Mouse (Mus musculus) MEL (cell line): ENCODE data around the gene Haao. TPM values are rescaled to one million over a fixed set of nuclear protein-coding genes. Genes with fewer than 3 reads are reported as not detected.

Experiments
- DNase-seq: peaks from one replicate; pipeline ENCODE4 v3.0.0; 2011; ENCODE audit warnings: low read depth, low spot score
- H3K27ac ChIP-seq: 2 replicates; pipeline ENCODE4 v1.5.1; 2012; ENCODE audit warnings: low read depth, mild to moderate bottlenecking, control low read depth, low read length, moderate library complexity; ENCODE audit not compliant: control insufficient read depth
- H3K27me3 ChIP-seq, 2 experiments: fragments of 150-350 bp in 1 of 2; sonication (generic) in 1 of 2; 2 replicates each; pipeline ENCODE4 v1.6.1; 2012; ENCODE audit warnings: low read length in 2 of 2, mild to moderate bottlenecking in 2 of 2, improper control_type of control experiment in 1 of 2, moderate library complexity in 1 of 2; ENCODE audit not compliant: insufficient read depth in 2 of 2, control insufficient read depth in 1 of 2
- H3K36me3 ChIP-seq, 2 experiments: 2 replicates each; pipeline ENCODE4 v1.6.1; 2012 to 2014; ENCODE audit warnings: low read length in 2 of 2, improper control_type of control experiment in 1 of 2, inconsistent platforms in 1 of 2, mild to moderate bottlenecking in 1 of 2; ENCODE audit not compliant: insufficient read depth in 2 of 2, control insufficient read depth in 1 of 2
- H3K4me1 ChIP-seq, 2 experiments: fragments of 150-350 bp in 1 of 2; sonication (generic) in 1 of 2; 2 replicates each; pipeline ENCODE4 v1.6.1; 2012; ENCODE audit warnings: low read length in 2 of 2, improper control_type of control experiment in 1 of 2, mild to moderate bottlenecking in 1 of 2; ENCODE audit not compliant: insufficient read depth in 2 of 2, control insufficient read depth in 1 of 2
- H3K4me3 ChIP-seq, 2 experiments: fragments of 150-350 bp in 1 of 2; sonication (generic) in 1 of 2; 2 replicates each; pipeline ENCODE4 v1.5.1; 2012; ENCODE audit warnings: low read depth in 2 of 2, low read length in 2 of 2, mild to moderate bottlenecking in 2 of 2, moderate library complexity in 2 of 2, control low read depth in 1 of 2, improper control_type of control experiment in 1 of 2; ENCODE audit not compliant: control insufficient read depth in 1 of 2, insufficient read depth in 1 of 2
- H3K79me2 ChIP-seq: 2 replicates; pipeline ENCODE4 v1.6.1; 2012; ENCODE audit warnings: mild to moderate bottlenecking, low read length, moderate library complexity; ENCODE audit not compliant: control insufficient read depth, poor library complexity, insufficient read depth
- H3K9ac ChIP-seq: 2 replicates; pipeline ENCODE4 v1.6.1; 2012; ENCODE audit warnings: low read depth, mild to moderate bottlenecking, control low read depth, low read length, moderate library complexity; ENCODE audit not compliant: control insufficient read depth, poor library complexity, severe bottlenecking
- H3K9me3 ChIP-seq: fragments of 150-350 bp; sonication (generic); replicated peaks from 2 replicates; pipeline ENCODE4 v1.6.1; 2012; ENCODE audit warnings: mild to moderate bottlenecking, low read length, improper control_type of control experiment, moderate library complexity; ENCODE audit not compliant: insufficient read depth
- ELF1 ChIP-seq: IDR thresholded peaks from 2 replicates; pipeline ENCODE4 v1.6.1; 2014; ENCODE audit warnings: low read depth, mild to moderate bottlenecking, inconsistent platforms, low read length, improper control_type of control experiment, moderate library complexity
- HCFC1 ChIP-seq: IDR thresholded peaks from 2 replicates; pipeline ENCODE4 v1.6.1; 2012; ENCODE audit warnings: low read depth, mild to moderate bottlenecking, inconsistent platforms, low read length, improper control_type of control experiment, moderate library complexity
- JUND ChIP-seq: IDR thresholded peaks from 2 replicates; pipeline ENCODE4 v1.6.1; 2011; ENCODE audit warnings: low read depth, mild to moderate bottlenecking, improper control_type of control experiment, low read length
- KAT2A ChIP-seq: conservative IDR thresholded peaks from 2 replicates; pipeline ENCODE4 v1.6.1; 2012; ENCODE audit warnings: low read depth, low read length, improper control_type of control experiment, inconsistent platforms
- MAFK ChIP-seq: IDR thresholded peaks from 2 replicates; pipeline ENCODE4 v1.6.1; 2011; ENCODE audit warnings: low read depth, mild to moderate bottlenecking, low read length, improper control_type of control experiment, borderline replicate concordance
- MAX ChIP-seq: IDR thresholded peaks from 2 replicates; pipeline ENCODE4 v1.6.1; 2011; ENCODE audit warnings: low read length, improper control_type of control experiment
- MXI1 ChIP-seq: IDR thresholded peaks from 2 replicates; pipeline ENCODE4 v1.6.1; 2011; ENCODE audit warnings: mild to moderate bottlenecking, low read depth, low read length, improper control_type of control experiment
- MYB ChIP-seq: IDR thresholded peaks from 2 replicates; pipeline ENCODE4 v1.6.1; 2011; ENCODE audit warnings: mild to moderate bottlenecking, low read depth, low read length, improper control_type of control experiment
- POLR2AphosphoS2 ChIP-seq: IDR thresholded peaks from 2 replicates; pipeline ENCODE4 v1.6.1; 2011; ENCODE audit warnings: low read length, improper control_type of control experiment
- POLR2AphosphoS5 ChIP-seq: IDR thresholded peaks from 2 replicates; pipeline ENCODE4 v1.6.1; 2012; ENCODE audit warnings: low read depth, borderline replicate concordance, mild to moderate bottlenecking, inconsistent platforms, low read length, moderate library complexity, mixed read lengths
- SIN3A ChIP-seq: IDR thresholded peaks from 2 replicates; pipeline ENCODE4 v1.6.1; 2012; ENCODE audit warnings: low read length, improper control_type of control experiment, inconsistent platforms
- SMC3 ChIP-seq: IDR thresholded peaks from 2 replicates; pipeline ENCODE4 v1.6.1; 2011; ENCODE audit warnings: low read depth, low read length, improper control_type of control experiment
- TAL1 ChIP-seq: IDR thresholded peaks from 2 replicates; pipeline ENCODE4 v1.6.1; 2012; ENCODE audit warnings: mild to moderate bottlenecking, inconsistent platforms, low read length, moderate library complexity, mixed read lengths
- TBP ChIP-seq: IDR thresholded peaks from 2 replicates; pipeline ENCODE4 v1.8.0; 2011; ENCODE audit warnings: low read depth, low read length, improper control_type of control experiment
- USF2 ChIP-seq, 2 experiments: IDR thresholded peaks; 2 replicates each; pipeline ENCODE4 v1.6.1; 2011 to 2012; ENCODE audit warnings: improper control_type of control experiment in 2 of 2, low read length in 2 of 2, borderline replicate concordance in 1 of 2, inconsistent platforms in 1 of 2, low read depth in 1 of 2, mild to moderate bottlenecking in 1 of 2; ENCODE audit not compliant: insufficient read depth in 1 of 2
- ZKSCAN1 ChIP-seq: IDR thresholded peaks from 2 replicates; pipeline ENCODE4 v1.6.1; 2012; ENCODE audit warnings: low read depth, mild to moderate bottlenecking, inconsistent platforms, low read length, improper control_type of control experiment, moderate library complexity
- ZMIZ1 ChIP-seq: IDR thresholded peaks from 2 replicates; pipeline ENCODE4 v1.6.1; 2012; ENCODE audit warnings: low read depth, mild to moderate bottlenecking, inconsistent platforms, low read length, improper control_type of control experiment, moderate library complexity
- polyA plus RNA-seq, 2 experiments: library from polyadenylated mRNA; stranded (reverse) in 1 of 2; unstranded in 1 of 2; fragments of >175 nt in 1 of 2; fragments of >200 nt in 1 of 2; gene quantifications; 2 replicates each; pipeline versions ENCODE4 v1.2.1 to v1.2.4; 2012; ENCODE audit warnings: low replicate concordance in 2 of 2, low read depth in 1 of 2; ENCODE audit not compliant: insufficient read length in 2 of 2, insufficient read depth in 1 of 2, missing spikeins in 1 of 2
- total RNA-seq: library from RNA; depleted of rRNA; stranded (reverse); fragments of 300-350 nt; gene quantifications from 2 replicates; pipeline ENCODE4 v1.2.3, GENCODE M21; 2012

Gene Haao
- total and polyA plus RNA-seq, 3 experiments: 1.5 to 2.8 TPM; not detected in 1

DNA sequence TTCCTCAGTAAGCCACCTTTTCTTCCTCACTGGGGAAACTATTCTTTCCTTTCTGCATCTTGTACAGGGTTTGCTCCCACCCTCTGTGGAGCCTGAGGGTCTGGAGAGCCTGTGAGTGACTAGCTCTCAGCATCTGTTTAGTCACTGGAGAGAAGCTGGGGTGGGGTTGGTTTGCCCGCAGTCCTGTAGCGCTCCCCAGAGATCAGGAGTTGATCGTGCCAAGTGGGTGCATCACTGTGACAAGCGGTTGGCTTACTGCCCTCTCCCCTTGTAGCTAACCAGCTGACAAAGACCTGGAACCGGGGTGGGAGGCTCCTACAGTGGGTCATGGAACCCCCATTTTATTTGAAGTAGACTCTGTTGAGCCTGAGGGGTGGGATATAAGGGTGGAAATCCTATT, 27.1 kb downstream of the Haao start:
- no peak for TF ChIP-seq TAL1
- DNase-seq: no peak

DNA sequence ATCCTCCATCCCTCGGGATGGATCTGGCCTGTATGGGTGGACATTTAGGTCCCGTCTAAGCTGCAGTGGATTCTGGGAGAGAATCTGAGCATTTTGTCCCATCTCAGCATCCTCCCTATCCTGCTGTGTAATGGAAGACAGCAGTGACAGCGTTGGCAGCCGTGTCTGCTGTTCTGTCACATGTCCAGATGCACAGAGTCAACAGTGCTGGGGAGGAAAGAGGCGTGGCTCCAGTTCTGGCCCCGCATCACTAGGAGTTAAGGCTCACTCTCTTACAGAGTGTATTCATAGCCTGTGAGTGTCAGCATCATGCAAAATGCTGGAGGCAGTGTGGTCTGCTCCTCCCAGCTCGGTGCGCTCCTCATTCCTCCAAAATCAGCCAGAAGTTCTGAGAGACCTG, 28.3 kb downstream of the Haao start:
- TF ChIP-seq POLR2AphosphoS5 (no peak), MXI1 (no peak), ZMIZ1 (no peak), HCFC1 (no peak), MAX (no peak), POLR2AphosphoS2 (no peak), USF2 (IDR thresholded peaks at IDR 0.05; ENCODE audit: borderline replicate concordance in 1 of 2, insufficient read depth in 1 of 2, low read depth in 1 of 2, low read length in 2 of 2) (no peak)

More for the DNA sequence above, 27.1 kb downstream of the Haao start:
- Histone ChIP-seq H3K4me3 (no peak overlapping the region), H3K79me2 (no peaks in the 10 kb centered on the region), H3K4me1 (no peaks in the 10 kb centered on the region), H3K9me3 (no peaks in the 10 kb centered on the region), H3K9ac (no peak overlapping the region), H3K36me3 (no peaks in the 10 kb centered on the region), H3K27ac (no peak overlapping the region), H3K27me3 (no peaks in the 10 kb centered on the region)

DNA sequence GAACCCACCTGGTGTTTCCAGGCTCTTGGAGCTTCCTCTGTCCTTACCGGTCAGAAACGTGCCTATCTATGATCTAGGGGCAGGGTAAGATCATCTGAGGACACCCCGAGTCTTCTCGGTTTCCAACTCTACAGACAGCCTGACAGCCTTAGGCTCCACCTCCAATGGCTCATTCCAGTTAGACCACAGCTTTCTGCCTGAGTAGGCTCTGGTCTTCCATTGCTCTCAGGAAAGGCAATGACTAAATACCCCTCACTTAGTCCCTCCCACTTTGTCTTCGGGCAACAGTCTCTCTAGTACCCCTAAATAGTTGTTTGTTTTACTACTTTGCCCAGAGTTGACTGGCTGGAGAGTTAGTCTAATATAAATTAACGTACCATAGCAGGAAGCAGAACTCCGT, 30.8 kb downstream of the Haao start:
- H3K79me2 ChIP-seq: no peaks in the 10 kb centered on the region
- no peaks in the 10 kb centered on the region for H3K27me3 ChIP-seq
- peaks cover 0 to 4% of the 10 kb centered on the region in 2 experiments; a peak in 2 of 4 replicates for H3K36me3 ChIP-seq
- H3K4me3 ChIP-seq: no peak overlapping the region
- no peak for DNase-seq
- H3K4me1 ChIP-seq: peaks cover 6 to 11% of the 10 kb centered on the region in 2 experiments; a peak in 3 of 4 replicates
- TF ChIP-seq MXI1 (no peak), MAFK (no peak), ZKSCAN1 (no peak), TBP (no peak), MYB (no peak), HCFC1 (no peak), SMC3 (no peak), JUND (no peak), SIN3A (no peak), USF2 (IDR thresholded peaks at IDR 0.05; ENCODE audit: borderline replicate concordance in 1 of 2, insufficient read depth in 1 of 2, low read depth in 1 of 2, low read length in 2 of 2) (no peak), ELF1 (no peak), KAT2A (no peak)
- H3K9me3 ChIP-seq: no peaks in the 10 kb centered on the region
- H3K9ac ChIP-seq: no peak overlapping the region
- H3K27ac ChIP-seq: no peak overlapping the region

More for the DNA sequence above, 28.3 kb downstream of the Haao start:
- no peak overlapping the region for H3K27ac ChIP-seq
- H3K4me3 ChIP-seq: no peak overlapping the region
- H3K9ac ChIP-seq: no peak overlapping the region
- no peaks in the 10 kb centered on the region for H3K27me3 ChIP-seq
- H3K4me1 ChIP-seq: no peaks in the 10 kb centered on the region
- H3K9me3 ChIP-seq: no peaks in the 10 kb centered on the region
- H3K36me3 ChIP-seq: no peaks in the 10 kb centered on the region
- H3K79me2 ChIP-seq: no peaks in the 10 kb centered on the region
- no peak for DNase-seq
